Mouse (Mus musculus): Measurements from ENCODE around the gene Igf2bp3. TPM values are rescaled to one million over a fixed set of nuclear protein-coding genes. Genes with fewer than 3 reads are reported as not detected.
A peak's percentile ranks its signal among the peaks of the same experiment; 100 is the strongest.

Igf2bp3 gene
- polyA plus RNA-seq, 1 experiment from 2014 or later, result 96.8 TPM

DNA sequence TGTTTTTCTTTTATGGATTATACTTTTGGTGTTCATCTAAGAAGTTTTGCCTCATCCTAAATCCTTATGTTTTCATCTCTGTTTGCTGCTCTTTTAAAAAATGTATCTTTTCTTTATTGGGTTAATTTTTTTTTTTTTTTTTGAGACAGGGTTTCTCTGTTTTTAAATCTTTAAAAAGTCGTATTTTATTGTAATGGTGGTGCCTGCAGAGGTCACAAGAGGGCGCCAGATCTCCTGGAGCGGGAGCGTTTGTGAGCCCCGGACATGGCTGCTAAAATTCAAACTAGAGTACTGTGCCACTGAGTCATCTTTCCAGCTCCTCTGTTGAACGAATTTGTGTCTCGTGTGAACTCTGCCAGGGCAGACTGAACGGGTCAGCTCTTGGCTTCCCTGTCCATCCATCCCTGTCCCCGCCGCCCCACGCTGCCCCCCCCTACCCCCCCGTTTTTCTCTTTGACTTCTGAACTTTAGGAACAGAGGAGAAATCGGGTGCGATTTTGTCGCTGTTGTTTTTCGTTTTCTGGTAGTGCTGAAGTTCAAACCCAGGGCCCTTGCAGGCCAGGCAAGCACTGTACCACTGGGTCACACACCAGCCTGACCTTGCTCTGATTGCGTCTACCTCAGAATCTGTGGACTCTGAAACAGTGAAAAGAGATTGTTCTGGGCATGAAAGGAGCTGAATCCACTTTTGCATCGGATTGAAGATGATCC is 175.1 kb downstream of the Igf2bp3 start:
- H3K9ac ChIP-seq, result peak overlapping the region; percentile 34; the same call in 1 of the 2 replicates
- H3K9me3 ChIP-seq, result no peaks in the 10 kb centered on the region
- 13% methylated on average over 18 of the region's 18 CpGs for WGBS
- H3K27me3 ChIP-seq (replicated peaks), result no peaks in the 10 kb centered on the region
- H3K4me1 ChIP-seq (replicated peaks), result peaks cover 5% of the 10 kb centered on the region; the same call in 1 of the 2 replicates
- no peaks in the 10 kb centered on the region for H3K36me3 ChIP-seq
- H3K27ac ChIP-seq, result no peak overlapping the region
- peak overlapping the region; percentile 50 for H3K4me2 ChIP-seq (replicated peaks)
- peak overlapping the region; percentile 31 for H3K4me3 ChIP-seq (replicated peaks)
- no peak for ATAC-seq

DNA sequence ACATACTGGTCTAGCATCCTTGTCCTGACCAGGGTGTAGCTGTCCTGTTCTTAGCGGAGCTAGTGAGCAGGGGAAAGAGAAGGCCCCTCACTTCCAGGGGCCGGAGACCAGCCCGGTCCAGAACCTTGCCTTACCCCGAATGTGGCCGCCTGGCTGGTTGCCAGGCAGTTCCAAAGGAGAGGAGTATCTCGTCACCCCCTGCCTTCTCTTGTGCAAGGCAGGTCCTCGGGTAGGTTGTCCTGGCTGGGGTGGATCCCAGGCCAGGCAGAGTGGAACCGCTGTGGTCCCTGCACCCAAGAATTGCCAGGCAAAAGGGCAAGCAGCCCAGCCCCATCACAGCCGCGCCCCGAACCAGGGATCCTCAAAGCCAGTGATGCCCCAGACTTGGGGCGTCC is 177.5 kb downstream of the Igf2bp3 start:
- Histone ChIP-seq H3K4me2 (replicated peaks) (no peak overlapping the region), H3K27me3 (replicated peaks) (no peaks in the 10 kb centered on the region), H3K27ac (no peak overlapping the region), H3K4me1 (replicated peaks) (peaks cover 5% of the 10 kb centered on the region; the same call in 1 of the 2 replicates), H3K4me3 (replicated peaks) (no peak overlapping the region), H3K36me3 (no peaks in the 10 kb centered on the region), H3K9ac (no peak overlapping the region), H3K9me3 (no peaks in the 10 kb centered on the region)
- 64% methylated on average over 12 of the region's 12 CpGs for WGBS
- ATAC-seq, result peak; percentile 46; the same call in 1 of the 2 replicates

DNA sequence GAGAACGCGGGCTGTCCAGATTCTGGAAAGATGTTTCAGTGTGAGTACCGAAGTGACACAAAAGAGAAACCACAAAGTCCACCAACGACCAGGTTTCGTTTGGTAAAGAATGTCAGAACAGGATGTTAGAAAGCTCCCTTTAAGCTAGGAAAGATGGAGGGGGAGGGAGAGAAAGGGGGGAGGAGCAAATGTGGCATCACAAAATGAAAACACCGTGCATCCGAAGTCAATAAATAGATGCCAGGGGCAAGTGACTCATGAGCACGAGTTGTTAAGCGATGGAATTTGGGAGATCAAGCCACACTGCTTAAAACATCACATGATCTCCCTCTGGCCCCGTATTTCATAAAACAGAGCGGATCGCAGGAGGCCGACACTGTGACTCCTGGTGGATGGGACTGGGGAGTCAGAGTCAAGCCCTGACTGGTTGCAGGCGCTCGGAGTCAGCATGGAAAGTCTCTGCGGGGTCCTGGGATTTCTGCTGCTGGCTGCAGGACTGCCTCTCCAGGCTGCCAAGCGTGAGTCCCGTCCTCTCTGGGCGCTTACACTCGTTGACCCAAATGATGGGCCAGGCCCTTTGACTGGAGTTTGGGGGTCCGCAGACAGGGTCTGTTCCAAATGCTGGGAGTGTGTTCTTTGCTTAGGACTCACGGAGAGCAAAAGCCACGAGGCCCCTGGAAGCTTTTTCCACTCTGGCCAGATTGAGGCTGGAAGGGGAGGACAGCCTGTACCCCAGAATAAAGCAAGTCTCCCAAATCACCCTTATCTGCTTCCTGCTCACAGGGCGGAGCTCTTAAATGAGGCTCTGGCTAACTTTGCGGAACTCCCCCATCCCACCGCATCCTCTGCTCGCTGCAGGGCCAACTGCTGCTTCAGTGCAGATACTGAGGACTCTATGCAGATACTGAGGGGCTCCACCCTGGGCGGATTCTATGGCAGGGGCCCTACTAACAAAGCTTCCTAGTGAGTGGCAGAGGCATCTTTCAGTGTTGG is 178.2 kb downstream of the Igf2bp3 start, which contains the start of gene Gpnmb:
Gpnmb (plus strand) TSS at position 272 of the 993 bp plus-strand sequence.
- ATAC-seq, result 0 out of 2 replicates have a peak, but pooled peaks have one; percentile 4
- H3K9me3 ChIP-seq, result no peaks in the 10 kb centered on the region
- no peak within 1 kb of the TSS for H3K9ac ChIP-seq
- H3K4me1 ChIP-seq (replicated peaks), result peaks cover 5% of the 10 kb centered on the region; the same call in 1 of the 2 replicates
- WGBS, result 44% methylated on average over 28 of the region's 28 CpGs
- H3K27me3 ChIP-seq (replicated peaks), result no peaks in the 10 kb centered on the region
- H3K4me3 ChIP-seq (replicated peaks), result no peak within 1 kb of the TSS
- peak within 1 kb of the TSS; percentile 35 for H3K4me2 ChIP-seq (replicated peaks)
- H3K27ac ChIP-seq, result no peak within 1 kb of the TSS
- no peaks in the 10 kb centered on the region for H3K36me3 ChIP-seq

Other genes starting within 250 kb of the Igf2bp3 start
- gene Doxl2, start 240.0 kb downstream of the Igf2bp3 start, polyA plus RNA-seq (2015; fragmentation: Nextera tagmentation; extraction: Ambion mirVana), result not detected in 2 replicates
- gene Svs1, start 228.1 kb downstream of the Igf2bp3 start, polyA plus RNA-seq (2015; fragmentation: Nextera tagmentation; extraction: Ambion mirVana), result not detected in 2 replicates
- 0.13 and 0.20 TPM in 2 replicates for gene Gpnmb, start 178.4 kb downstream of the Igf2bp3 start, polyA plus RNA-seq (2015; fragmentation: Nextera tagmentation; extraction: Ambion mirVana)
- gene Malsu1, start 141.2 kb downstream of the Igf2bp3 start, polyA plus RNA-seq (2015; fragmentation: Nextera tagmentation; extraction: Ambion mirVana), result 66.9 and 78.7 TPM in 2 replicates
- gene Tra2a, start 49.1 kb upstream of the Igf2bp3 start, polyA plus RNA-seq (2015; fragmentation: Nextera tagmentation; extraction: Ambion mirVana), result 81.4 and 82.9 TPM in 2 replicates
- 10.0 and 11.9 TPM in 2 replicates for gene Ccdc126, start 104.3 kb upstream of the Igf2bp3 start, polyA plus RNA-seq (2015; fragmentation: Nextera tagmentation; extraction: Ambion mirVana)
- gene Fam221a, start 152.8 kb upstream of the Igf2bp3 start, polyA plus RNA-seq (2015; fragmentation: Nextera tagmentation; extraction: Ambion mirVana), result 4.7 and 6.6 TPM in 2 replicates
- gene Stk31, start 180.6 kb upstream of the Igf2bp3 start, polyA plus RNA-seq (2015; fragmentation: Nextera tagmentation; extraction: Ambion mirVana), result 0.06 TPM in 1 of 2 replicates, not detected in the other

Measured in intestine, embryonic 15.5 days (tissue).